Mouse (Mus musculus) CD4-positive naive resting alpha-beta T cell, adult 57 days (primary cell): ENCODE results near the gene Ttc23l. TPM values are rescaled to one million over a fixed set of nuclear protein-coding genes. Genes with fewer than 3 reads are reported as not detected.

Experiments
- total RNA-seq: library from RNA; stranded (reverse); gene quantifications from one replicate; pipeline ENCODE4 v1.2.4, GENCODE M21; 2023

Ttc23l gene
- not detected for total RNA-seq

GRCm38 (mm10) chr15:10558465-10558864 is at the start of gene Ttc23l:
Gene Ttc23l, minus strand, starts transcription at chr15:10558668.

GRCm38 (mm10) chr15:10485484-10486364 is 72.7 kb downstream of the Ttc23l start, which contains the start of the genes Brix1 and Rad1:
Gene Brix1, minus strand, starts transcription at chr15:10485947.
Gene Rad1, plus strand, starts transcription at chr15:10486018.

GRCm38 (mm10) chr15:10470151-10470831 is 88.2 kb downstream of the Ttc23l start, which contains the start of gene Dnajc21:
Gene Dnajc21, minus strand, starts transcription at chr15:10470516.

Other genes starting within 250 kb of the Ttc23l start
- gene Gm21973, start 233.3 kb downstream of the Ttc23l start, total RNA-seq = not detected
- not detected for gene Agxt2, start 200.1 kb downstream of the Ttc23l start, total RNA-seq
- gene Dnajc21, start 88.2 kb downstream of the Ttc23l start, total RNA-seq = 39.6 TPM
- 44.1 TPM for gene Brix1, start 72.7 kb downstream of the Ttc23l start, total RNA-seq
- gene Rad1, start 72.7 kb downstream of the Ttc23l start, total RNA-seq = 33.1 TPM
- gene Rai14, start 156.0 kb upstream of the Ttc23l start, total RNA-seq = 0.47 TPM